Mouse (Mus musculus) kidney, adult 2 months (tissue): ENCODE data around the gene Ndufs7.

ENCODE experiments used
- CTCF ChIP-seq: fragments of 200-500 bp; conservative IDR thresholded peaks from 2 replicates; pipeline ENCODE4 v1.5.1; 2011; ENCODE audit warnings: low read depth, mild to moderate bottlenecking, control low read depth, low read length, moderate library complexity, mixed read lengths; ENCODE audit not compliant: insufficient read depth, insufficient read length
- POLR2A ChIP-seq: fragments of 200-500 bp; IDR thresholded peaks from one replicate; pipeline ENCODE4 v1.6.1; 2011; ENCODE audit warnings: low read depth, low read length, control low read depth

GRCm38 (mm10) chr10:80265149-80265486 is 16.2 kb downstream of the Ndufs7 start:
- TF ChIP-seq POLR2A (no peak), CTCF (no peak)
